Mouse (Mus musculus) kidney, adult 9 months (tissue): ENCODE results near the gene Ctdsp2.
A peak's percentile ranks its signal among the peaks of the same experiment; 100 is the strongest.

ENCODE experiments used
- DNase-seq: peaks from one replicate; pipeline ENCODE4 v3.0.0; 2022

Ctdsp2 gene

DNA sequence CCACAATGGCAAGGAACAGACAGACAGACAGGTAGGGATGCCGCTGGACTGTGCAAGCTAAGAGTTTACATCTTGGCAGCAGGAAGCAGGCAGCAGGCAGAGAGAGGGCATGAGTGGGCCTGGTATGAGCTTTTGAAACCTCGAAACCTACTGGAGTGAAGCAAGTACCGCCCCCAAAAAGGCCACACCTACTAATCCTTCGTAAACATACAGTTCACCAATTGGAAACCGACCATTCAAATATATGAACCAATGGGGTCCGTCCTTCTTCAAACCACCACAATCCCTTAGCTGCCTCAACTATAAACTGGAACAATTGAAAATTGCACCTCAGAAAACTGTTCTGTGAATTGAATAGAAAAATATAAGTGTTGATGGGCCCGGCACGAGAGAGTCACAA lies 14.7 kb upstream of the Ctdsp2 start:
- no peak for DNase-seq

DNA sequence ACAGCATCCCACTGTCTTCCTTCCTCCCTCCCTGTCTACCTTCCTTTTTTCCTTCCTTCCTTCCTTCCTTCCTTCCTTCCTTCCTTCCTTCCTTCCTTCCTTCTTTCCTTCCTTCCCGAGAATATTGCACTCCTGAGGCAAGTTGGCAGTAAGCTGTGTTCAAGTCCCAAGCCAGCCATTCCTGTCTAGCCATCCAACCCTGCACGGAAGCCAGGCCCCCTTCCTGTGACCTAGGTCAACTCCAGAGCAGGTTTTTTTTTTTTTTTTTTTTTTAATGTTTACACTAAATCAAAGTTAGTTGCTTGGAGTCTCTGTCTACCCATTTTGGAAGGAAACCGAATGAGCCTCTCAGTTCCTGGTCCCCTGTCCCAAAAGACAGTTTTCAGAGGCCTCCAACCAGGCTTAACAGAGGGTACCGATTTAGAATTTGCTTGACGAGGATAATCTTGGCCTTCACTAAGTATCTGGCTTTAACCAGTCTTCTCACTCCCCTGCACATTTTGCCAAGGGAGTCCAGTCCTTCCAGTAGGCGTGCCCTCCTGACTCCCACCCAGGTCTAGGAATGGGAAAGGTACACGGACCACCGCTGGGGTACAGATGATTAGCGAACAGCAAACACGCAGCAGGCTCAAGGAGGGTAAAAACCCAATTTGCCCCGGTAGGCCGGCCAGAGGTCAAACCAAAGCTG lies 7.0 kb upstream of the Ctdsp2 start:
- no peak for DNase-seq

- peak; percentile 68 for DNase-seq
Measured at GRCm38 (mm10) chr10:126972051-126972725, 6.3 kb upstream of the Ctdsp2 start.

- no peak for DNase-seq
Measured at GRCm38 (mm10) chr10:126972988-126973387, 5.5 kb upstream of the Ctdsp2 start.

DNA sequence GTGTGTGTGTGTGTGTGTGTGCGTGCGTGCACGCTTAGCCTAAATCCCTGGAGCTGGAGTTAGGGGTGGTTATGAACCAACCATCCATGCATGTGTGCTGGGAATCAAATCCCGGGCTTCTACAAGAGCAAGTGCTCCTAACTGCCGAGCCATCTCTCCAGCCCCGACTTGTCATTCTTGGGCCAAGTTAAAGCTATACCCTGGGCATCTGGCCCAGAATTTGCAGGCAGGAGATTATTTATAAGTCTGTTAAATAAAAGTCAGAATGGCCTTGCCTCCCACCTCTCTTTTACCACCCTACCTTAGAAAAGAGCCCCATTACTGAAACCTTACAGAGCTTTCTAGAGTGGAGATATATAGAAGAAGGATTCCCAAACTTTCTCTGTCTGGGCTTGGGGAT lies 2.8 kb upstream of the Ctdsp2 start:
- DNase-seq, result no peak

DNA sequence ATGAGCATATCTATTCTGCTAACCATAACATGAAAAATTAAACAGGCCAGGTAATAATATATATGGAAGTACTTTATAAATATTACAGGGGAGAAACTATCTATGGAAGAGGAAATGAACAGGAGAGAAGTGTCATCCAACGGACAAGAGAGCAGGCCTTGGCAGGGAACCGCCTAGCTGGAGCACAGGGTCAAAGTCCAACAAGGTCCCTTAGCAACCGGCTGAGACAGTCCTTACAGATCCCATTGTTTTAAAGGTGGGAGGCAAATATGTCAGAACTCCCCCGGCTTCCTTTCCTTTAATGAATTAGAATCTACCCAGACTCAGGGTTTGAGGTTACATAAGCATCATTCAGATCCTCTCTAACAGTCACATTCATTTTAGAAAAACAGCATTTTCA lies 1.4 kb upstream of the Ctdsp2 start:
- DNase-seq, result peak; percentile 82

GRCm38 (mm10) chr10:126979121-126979635 lies 661 bp downstream of the Ctdsp2 start:
- DNase-seq, result peak; percentile 61

DNA sequence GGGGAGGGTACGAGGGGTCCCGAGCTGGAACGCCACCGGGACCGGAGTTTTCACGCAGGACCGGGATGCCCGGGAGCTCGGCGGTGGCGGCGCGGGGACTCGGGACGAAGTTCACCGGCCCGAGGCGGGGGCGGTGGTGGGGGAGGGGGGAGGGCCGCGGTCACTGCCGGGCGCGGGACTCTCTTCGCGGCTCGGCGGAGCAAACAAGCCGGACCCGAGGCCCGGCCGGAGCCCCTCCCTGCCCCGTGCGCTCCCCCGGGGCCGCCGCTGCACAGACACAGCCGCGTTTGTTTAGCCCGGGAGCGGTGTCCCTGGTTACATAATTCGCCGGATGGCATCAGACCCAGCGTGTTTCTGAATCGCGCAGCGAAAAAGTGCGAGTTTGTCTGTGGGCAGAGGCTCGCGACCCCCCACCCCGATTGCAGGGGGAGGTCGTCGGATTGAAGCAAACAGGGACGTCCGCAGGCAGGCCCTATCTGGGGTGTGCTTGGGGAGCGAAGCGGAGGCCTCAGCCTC lies 1.2 kb downstream of the Ctdsp2 start:
- DNase-seq, result peak; percentile 57

- DNase-seq, result peak; percentile 71
Measured at GRCm38 (mm10) chr10:126980221-126980932, 1.9 kb downstream of the Ctdsp2 start.

GRCm38 (mm10) chr10:126980933-126981530 lies 2.5 kb downstream of the Ctdsp2 start:
- DNase-seq, result no peak

DNA sequence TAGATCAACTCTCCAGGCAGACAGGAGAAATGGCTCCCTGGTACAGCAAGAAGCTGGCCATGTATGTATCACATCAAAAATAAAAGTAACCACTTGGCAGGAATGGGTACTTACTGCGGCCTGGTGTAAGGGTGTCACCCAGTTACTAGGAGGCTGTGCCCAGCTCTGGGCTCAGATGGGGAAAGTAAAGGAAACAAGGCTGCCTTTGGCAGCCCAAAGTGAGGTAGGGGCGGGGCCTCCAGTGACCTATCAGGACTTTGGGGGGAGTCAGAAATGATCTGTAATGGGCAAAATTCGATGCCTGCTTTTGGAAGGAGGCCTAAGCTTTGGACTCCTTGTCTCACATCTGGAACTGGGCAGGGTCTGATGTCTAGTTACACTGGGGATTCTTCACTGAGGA lies 3.2 kb downstream of the Ctdsp2 start:
- DNase-seq, result peak; percentile 24

DNA sequence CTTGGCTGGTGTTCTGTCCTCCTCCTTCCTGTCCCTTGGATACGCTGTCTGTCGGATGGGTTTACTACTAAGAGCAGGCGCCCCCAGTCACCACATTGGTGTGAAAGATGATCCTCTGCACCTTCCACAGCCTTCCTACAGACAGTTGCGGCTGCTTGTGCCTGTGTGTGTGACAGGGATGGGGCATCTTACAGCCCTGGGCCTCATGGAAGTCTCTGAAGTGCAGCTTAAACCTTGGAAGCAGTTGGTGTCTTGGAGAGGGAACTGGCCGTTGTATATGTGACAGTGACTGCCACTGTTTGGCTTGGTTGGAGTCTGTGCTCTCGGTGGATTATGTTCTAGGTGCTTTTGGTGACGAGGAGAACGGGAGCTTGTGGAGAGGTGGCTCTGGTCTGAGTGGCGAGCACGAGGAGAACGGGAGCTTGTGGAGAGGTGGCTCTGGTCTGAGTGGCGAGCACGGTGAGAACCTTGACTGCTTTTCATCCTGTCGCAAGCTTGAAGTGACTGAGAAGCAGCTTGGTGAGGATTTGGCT lies 4.7 kb downstream of the Ctdsp2 start:
- DNase-seq, result no peak

DNA sequence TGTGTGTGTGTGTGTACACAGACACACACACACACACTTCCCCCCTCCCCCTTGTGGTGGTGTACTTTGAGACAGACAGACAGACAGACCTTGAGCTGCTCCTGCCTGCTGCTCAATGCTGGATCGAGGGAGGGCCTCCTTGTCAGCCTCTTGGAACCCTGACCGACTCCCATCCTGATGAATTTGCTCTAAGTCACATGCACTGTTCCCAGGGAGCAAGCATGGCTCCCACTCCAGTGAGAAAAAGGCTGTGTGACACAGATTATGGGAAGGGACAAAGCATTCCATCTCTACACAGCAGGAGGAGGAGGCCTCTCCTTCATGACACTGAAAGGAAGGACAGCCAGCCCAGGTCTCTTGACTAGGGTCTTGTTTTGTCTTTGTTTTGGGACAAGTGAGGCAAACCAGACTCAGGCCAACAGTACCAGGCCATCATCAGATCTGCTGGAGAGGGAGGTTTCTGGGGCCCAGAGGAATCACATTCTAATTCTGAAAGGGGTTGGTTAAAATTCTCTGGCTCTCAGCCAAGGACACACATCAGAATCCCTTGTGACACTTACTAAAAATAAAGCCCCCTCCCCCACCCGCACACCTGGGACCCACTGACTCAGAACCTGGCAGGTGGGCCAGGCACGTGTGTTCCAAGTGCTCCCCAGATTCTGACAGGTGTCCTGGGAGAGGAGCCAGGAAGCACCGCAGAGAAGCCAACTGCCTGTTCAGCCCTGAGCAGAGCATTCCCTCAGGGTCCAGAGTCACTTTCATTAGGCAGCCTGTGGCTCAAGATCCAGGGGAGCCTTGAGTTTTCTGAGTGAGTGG lies 5.9 kb downstream of the Ctdsp2 start:
- DNase-seq, result peak; percentile 71

DNA sequence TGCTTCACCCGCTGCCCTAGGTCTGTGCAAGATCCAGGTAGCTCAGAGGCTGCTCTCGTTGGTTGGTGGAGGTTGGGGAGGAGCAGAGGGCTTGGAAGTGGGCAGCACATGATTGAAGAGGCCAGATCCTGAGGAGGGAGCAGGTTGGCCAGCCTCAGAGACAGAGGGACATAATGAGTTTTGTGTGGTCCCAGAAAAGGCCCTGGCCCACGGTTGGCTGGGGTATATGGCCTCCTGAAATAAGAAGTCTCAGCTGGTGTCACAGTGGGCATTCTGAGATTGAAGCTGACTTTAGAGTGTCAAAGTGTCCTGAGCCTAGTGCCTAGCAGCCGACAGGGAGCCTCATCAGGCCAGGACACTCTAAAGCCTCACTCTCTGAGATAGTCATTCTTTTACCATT lies 6.6 kb downstream of the Ctdsp2 start:
- DNase-seq, result no peak

GRCm38 (mm10) chr10:126985579-126985978 lies 7.1 kb downstream of the Ctdsp2 start:
- peak; percentile 31 for DNase-seq

DNA sequence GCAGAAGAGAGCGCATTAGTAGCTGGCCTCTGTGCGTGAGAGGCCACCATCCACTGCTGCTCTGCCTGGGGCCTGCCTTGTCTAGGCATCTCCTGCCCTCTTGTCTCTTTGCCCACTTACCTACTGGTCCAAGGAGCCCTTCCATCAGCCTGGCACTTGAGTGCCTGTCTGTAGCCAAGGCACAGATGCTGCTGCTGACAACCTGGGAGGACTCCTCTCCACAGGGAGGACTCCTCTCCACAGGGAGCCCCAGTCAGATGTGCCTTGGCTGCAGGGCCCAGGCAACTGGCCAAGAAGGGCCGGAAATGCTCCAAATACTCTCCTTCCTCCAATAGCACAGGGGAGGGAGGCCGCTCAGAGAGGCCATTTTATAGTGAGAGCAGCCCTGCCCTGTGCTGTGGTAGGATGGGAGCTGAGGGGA lies 8.0 kb downstream of the Ctdsp2 start:
- peak; percentile 90 for DNase-seq

- no peak for DNase-seq
Measured at GRCm38 (mm10) chr10:126987183-126988118, 8.9 kb downstream of the Ctdsp2 start.

GRCm38 (mm10) chr10:126988513-126989165 lies 10.1 kb downstream of the Ctdsp2 start:
- no peak for DNase-seq

DNA sequence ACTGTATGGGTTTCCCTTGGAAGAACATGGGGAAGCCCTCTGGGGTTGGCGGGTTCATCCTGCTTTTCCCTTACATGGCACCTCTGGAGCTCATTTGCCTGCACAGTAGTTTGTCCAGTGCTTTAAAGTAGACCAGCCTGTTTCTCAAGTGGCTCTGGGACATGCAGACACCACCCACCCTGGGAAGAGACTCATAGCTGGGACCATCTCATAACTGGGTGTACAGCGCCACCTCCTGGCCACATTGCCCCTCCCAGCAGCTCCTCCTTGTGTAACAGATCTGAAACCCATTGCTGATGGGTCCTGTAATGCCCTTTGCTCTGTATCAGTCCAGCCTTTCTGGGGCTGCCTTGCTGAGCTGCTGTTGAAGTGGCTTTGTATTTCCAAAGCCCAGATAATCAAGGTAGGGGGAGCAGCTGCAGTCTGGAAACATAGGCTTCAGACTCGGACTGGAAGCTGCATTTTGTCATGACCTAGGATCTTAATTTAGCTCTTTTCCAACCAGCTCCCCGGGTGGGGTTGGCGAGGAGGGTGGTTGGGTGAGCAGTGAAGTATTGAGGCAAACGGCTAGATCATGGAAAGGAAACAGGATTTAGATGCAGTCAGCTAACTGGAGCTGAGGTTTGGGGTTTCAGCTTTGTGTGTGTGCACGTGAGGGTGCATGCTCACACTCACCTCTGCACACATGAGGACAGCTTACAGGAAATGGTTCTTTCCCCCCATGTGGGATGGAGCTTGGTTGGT lies 12.0 kb downstream of the Ctdsp2 start:
- DNase-seq, result peak; percentile 92
